Mouse (Mus musculus) adrenal gland, adult (tissue): ENCODE results near the gene Borcs7.

Source experiments
- DNase-seq, 2 experiments: peaks; one replicate each; pipeline ENCODE4 v3.0.0; 2022 to 2023; ENCODE audit warnings: low spot score in 1 of 2; ENCODE audit not compliant: inconsistent age in 2 of 2

Borcs7 gene

GRCm38 (mm10) chr19:46662214-46662613 is 27.5 kb upstream of the Borcs7 start:
- DNase-seq, result peak in 1 of 2 experiments; percentile 43

- DNase-seq, result peak in 1 of 2 experiments; percentile 41
Measured at GRCm38 (mm10) chr19:46662784-46663183, 26.9 kb upstream of the Borcs7 start.

- DNase-seq, result peak in 1 of 2 experiments; percentile 25
Measured at GRCm38 (mm10) chr19:46665474-46665873, 24.2 kb upstream of the Borcs7 start.

- DNase-seq, result peak in 1 of 2 experiments; percentile 60
Measured at GRCm38 (mm10) chr19:46667300-46667699, 22.4 kb upstream of the Borcs7 start.

- no peak for DNase-seq
Measured at GRCm38 (mm10) chr19:46668263-46668662, 21.4 kb upstream of the Borcs7 start.

GRCm38 (mm10) chr19:46669802-46670201 is 19.9 kb upstream of the Borcs7 start:
- DNase-seq, result peak in 1 of 2 experiments; percentile 19

GRCm38 (mm10) chr19:46670691-46671090 is 19.0 kb upstream of the Borcs7 start:
- DNase-seq, result peak; percentile 66 to 87

GRCm38 (mm10) chr19:46672766-46673418 is 16.8 kb upstream of the Borcs7 start, which contains the start of gene Cyp17a1:
Cyp17a1 (minus strand) TSS chr19:46673172.
- DNase-seq, result peak; percentile 58 to 84

- no peak for DNase-seq
Measured at GRCm38 (mm10) chr19:46675641-46676040, 14.1 kb upstream of the Borcs7 start.

GRCm38 (mm10) chr19:46679720-46680383 is 9.9 kb upstream of the Borcs7 start:
- DNase-seq, result no peak

GRCm38 (mm10) chr19:46690387-46690786 is 681 bp downstream of the Borcs7 start:
- no peak for DNase-seq

- DNase-seq, result no peak
Measured at GRCm38 (mm10) chr19:46691078-46691477, 1.4 kb downstream of the Borcs7 start.

GRCm38 (mm10) chr19:46693146-46693545 is 3.4 kb downstream of the Borcs7 start:
- DNase-seq, result peak in 1 of 2 experiments; percentile 44

- DNase-seq, result no peak
Measured at GRCm38 (mm10) chr19:46696482-46696881, 6.8 kb downstream of the Borcs7 start.

- DNase-seq, result peak in 1 of 2 experiments; percentile 48
Measured at GRCm38 (mm10) chr19:46696943-46697342, 7.2 kb downstream of the Borcs7 start.

GRCm38 (mm10) chr19:46697840-46698517 is 8.3 kb downstream of the Borcs7 start:
- DNase-seq, result peak in 1 of 2 experiments; percentile 74

GRCm38 (mm10) chr19:46699011-46699481 is 9.3 kb downstream of the Borcs7 start:
- DNase-seq, result peak in 1 of 2 experiments; percentile 48

GRCm38 (mm10) chr19:46701156-46701555 is 11.4 kb downstream of the Borcs7 start:
- DNase-seq, result no peak

- DNase-seq, result no peak
Measured at GRCm38 (mm10) chr19:46705779-46706495, 16.2 kb downstream of the Borcs7 start.

GRCm38 (mm10) chr19:46706540-46707295 is 17.0 kb downstream of the Borcs7 start:
- no peak for DNase-seq
